Mouse (Mus musculus) midbrain, embryonic 11.5 days (tissue): ENCODE measurements around the gene Hist2h2bb. TPM values are rescaled to one million over a fixed set of nuclear protein-coding genes. Genes with fewer than 3 reads are reported as not detected.

Experiments
- ATAC-seq: fragments of 200-750 bp; cut with Nextera tagmentation; 2 replicates; pipeline ENCODE4 v1.8.0; 2017; ENCODE audit warnings: moderate TSS enrichment, moderate library complexity; ENCODE audit not compliant: low FRiP score
- DNase-seq: peaks from one replicate; pipeline ENCODE4 v3.0.0; 2015; ENCODE audit warnings: low spot score; ENCODE audit errors: missing footprints
- H3K27ac ChIP-seq: fragments of 300-500 bp; sonication (generic); 2 replicates; pipeline ENCODE4 v1.5.1; 2014; ENCODE audit warnings: low read depth, low read length
- H3K27me3 ChIP-seq: fragments of 300-500 bp; sonication (generic); 2 replicates; pipeline ENCODE4 v1.6.1; 2014; ENCODE audit warnings: mild to moderate bottlenecking, low read length, moderate library complexity, mixed read lengths; ENCODE audit not compliant: control insufficient read depth, insufficient read depth
- H3K36me3 ChIP-seq: fragments of 300-500 bp; sonication (generic); 2 replicates; pipeline ENCODE4 v1.6.1; 2014; ENCODE audit warnings: mild to moderate bottlenecking, low read length, moderate library complexity, mixed read lengths; ENCODE audit not compliant: control insufficient read depth, insufficient read depth
- H3K4me1 ChIP-seq: fragments of 300-500 bp; sonication (generic); 2 replicates; pipeline ENCODE4 v1.6.1; 2014; ENCODE audit warnings: low read length; ENCODE audit not compliant: control insufficient read depth, insufficient read depth
- H3K4me2 ChIP-seq: fragments of 300-500 bp; sonication (generic); 2 replicates; pipeline ENCODE4 v1.6.1; 2014; ENCODE audit warnings: mild to moderate bottlenecking, moderate library complexity
- H3K4me3 ChIP-seq: fragments of 300-500 bp; sonication (generic); 2 replicates; pipeline ENCODE4 v1.5.1; 2014; ENCODE audit warnings: low read depth, low read length
- H3K9ac ChIP-seq: fragments of 300-500 bp; sonication (generic); 2 replicates; pipeline ENCODE4 v1.6.1; 2014; ENCODE audit warnings: low read length
- H3K9me3 ChIP-seq: fragments of 300-500 bp; sonication (generic); 2 replicates; pipeline ENCODE4 v1.6.1; 2016; ENCODE audit warnings: low read length; ENCODE audit not compliant: control insufficient read depth
- WGBS: fragments of 180-500 bp; shearing (Covaris S2); extraction: QIAGEN DNeasy Blood & Tissue Kit; methylation state at CpG from one replicate; pipeline ENCODE4 v1.1.7; 2014; 5-methylcytosine and 5-hydroxymethylcytosine counted together
- polyA plus RNA-seq: library from polyadenylated mRNA; unstranded; fragments of >200 nt; fragmentation: Nextera tagmentation; extraction: Ambion mirVana; gene quantifications from 2 replicates; pipeline ENCODE4 v1.2.1, GENCODE M21; 2014

Gene Hist2h2bb
- polyA plus RNA-seq, 1 experiment from 2014 or later, result 26.8 TPM

DNA sequence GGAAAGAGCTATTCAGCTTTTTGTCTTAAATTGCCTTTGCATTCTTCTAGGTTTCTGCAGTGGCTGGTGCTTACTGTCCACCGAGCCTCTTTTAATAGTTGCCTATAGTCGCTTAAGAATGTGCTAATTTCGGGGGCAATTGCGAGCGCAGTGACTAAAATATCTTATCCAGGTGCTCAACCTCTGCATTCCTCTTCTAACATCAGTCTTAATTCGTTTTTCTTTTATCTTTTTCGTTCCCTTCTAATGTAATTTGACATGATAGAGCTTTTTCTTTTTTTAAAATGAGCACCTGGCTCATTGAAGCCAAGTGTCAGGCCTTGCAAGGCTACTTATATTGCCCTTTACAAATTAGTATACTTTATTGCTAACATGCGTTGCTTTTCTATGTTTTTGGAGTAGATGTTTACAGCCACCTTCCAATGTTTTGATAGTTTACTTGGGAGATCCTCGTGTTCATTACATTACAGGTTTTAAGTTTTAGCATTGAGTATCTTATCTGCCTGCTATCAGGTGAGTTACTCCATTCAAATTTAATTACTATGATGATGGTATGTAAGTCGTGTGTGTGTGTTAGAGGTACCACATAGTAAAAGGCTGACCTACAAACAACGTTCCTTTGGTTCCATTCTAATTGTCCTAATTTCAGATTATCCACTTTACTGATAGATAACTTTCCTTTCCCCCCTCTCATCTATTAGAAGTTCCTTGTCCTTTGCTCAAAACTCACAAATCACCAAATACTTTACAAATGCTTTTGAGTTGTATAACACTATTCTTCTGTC, 22.0 kb upstream of the Hist2h2bb start:
- no peak for ATAC-seq

DNA sequence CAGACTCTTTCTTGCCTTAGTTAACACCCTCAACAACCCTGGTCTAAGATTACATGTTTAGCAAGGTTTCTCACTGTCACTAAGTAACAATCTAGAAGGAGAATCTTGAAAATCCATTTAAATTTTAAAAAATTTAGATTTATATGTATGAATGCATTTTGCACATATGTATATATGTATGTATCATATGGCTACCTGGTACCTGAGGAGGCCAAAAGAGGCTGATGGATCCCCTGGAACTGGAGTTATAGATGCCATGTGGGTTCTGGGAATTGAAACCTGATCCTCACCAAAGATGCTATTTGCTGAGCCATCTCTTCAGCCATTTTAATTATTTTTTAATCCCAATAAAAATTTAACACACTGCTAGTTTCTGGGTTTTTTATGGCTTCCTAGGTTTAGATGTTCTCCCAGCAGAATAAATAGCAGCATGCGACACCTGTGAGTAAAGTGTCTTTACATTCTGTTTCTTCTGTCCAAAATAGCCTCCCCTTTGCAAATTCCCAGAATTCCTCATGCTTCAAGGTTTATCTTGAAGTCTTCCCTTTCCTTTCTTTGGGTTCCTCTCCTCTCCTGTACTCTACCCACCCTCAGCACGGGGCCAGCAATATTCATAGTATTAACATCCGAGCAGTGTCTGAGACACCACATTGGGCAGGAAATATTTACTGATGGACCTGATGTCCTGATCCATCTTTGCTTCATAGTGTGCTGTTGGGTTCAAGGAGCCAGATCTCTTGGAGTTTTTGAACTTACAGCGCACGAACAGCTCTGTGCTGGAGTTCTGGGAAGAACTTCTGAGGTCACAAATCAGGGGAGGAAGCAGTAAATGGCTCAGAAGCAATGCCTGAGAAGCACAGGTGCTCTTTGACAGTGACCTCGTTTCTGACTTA, 21.2 kb upstream of the Hist2h2bb start:
- H3K9ac ChIP-seq, result peak overlapping the region; percentile 78
- H3K4me2 ChIP-seq, result peak overlapping the region; percentile 59
- peak overlapping the region; percentile 41; the same call in 1 of the 2 replicates for H3K4me3 ChIP-seq
- no peaks in the 10 kb centered on the region for H3K9me3 ChIP-seq
- 58% methylated on average over 6 of the region's 6 CpGs for WGBS
- no peak for ATAC-seq
- H3K36me3 ChIP-seq, result no peaks in the 10 kb centered on the region
- H3K27ac ChIP-seq, result peak overlapping the region; percentile 30; the same call in 1 of the 2 replicates
- no peaks in the 10 kb centered on the region for H3K27me3 ChIP-seq
- peaks cover 16% of the 10 kb centered on the region for H3K4me1 ChIP-seq
- peak; percentile 88 for DNase-seq

More for the DNA sequence above, 22.0 kb upstream of the Hist2h2bb start:
- H3K27me3 ChIP-seq, result no peaks in the 10 kb centered on the region
- peak overlapping the region; percentile 78 for H3K9ac ChIP-seq
- no peaks in the 10 kb centered on the region for H3K9me3 ChIP-seq
- H3K4me1 ChIP-seq, result peaks cover 16% of the 10 kb centered on the region
- H3K4me3 ChIP-seq, result peak overlapping the region; percentile 41
- peak overlapping the region; percentile 59 for H3K4me2 ChIP-seq
- WGBS, result 2% methylated on average over 11 of the region's 11 CpGs
- peak; percentile 93 for DNase-seq
- peak overlapping the region; percentile 82 for H3K27ac ChIP-seq
- H3K36me3 ChIP-seq, result no peaks in the 10 kb centered on the region

DNA sequence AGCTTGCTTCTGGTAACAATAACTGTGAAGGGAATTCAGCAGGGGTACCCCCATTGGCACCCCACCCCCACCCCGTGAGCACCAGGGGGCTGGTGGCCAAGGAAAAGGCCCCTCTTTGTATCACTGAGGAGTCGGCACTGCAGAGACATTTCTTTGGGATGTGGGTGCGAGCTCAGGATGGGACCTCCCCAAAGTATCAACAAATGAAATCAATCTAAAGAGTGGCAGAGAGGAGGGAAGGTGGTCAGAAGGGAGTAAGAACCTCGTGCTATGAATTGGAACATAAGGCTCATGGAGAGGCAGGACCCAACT, 20.6 kb upstream of the Hist2h2bb start:
- peaks cover 16% of the 10 kb centered on the region for H3K4me1 ChIP-seq
- H3K9ac ChIP-seq, result no peak overlapping the region
- ATAC-seq (no peak), DNase-seq (peak; percentile 82)
- no peaks in the 10 kb centered on the region for H3K36me3 ChIP-seq
- WGBS, result 52% methylated on average over 4 of the region's 4 CpGs
- peak overlapping the region; percentile 30; the same call in 1 of the 2 replicates for H3K27ac ChIP-seq
- H3K27me3 ChIP-seq, result no peaks in the 10 kb centered on the region
- H3K9me3 ChIP-seq, result no peaks in the 10 kb centered on the region
- peak overlapping the region; percentile 59; the same call in 1 of the 2 replicates for H3K4me2 ChIP-seq
- H3K4me3 ChIP-seq, result no peak overlapping the region

DNA sequence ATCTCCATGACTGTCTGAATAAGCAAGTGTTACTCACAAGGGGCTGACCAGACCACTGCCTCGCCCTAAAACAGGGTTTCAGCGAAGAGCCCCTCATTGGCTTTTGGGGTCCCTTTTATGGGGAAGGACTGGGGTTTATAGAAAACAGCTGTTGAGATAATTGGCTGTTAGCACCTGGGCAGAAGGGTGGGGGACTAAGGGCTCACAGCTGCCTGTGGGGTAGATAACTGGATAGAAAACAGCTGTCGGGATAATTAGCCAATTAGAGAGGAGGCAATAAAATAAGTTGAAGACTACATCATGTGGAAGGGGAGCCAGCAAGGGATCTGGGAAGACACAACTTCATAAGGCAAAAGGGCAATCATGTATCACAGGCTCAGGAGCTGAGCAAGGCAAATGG, 18.7 kb upstream of the Hist2h2bb start:
- Histone ChIP-seq H3K36me3 (no peaks in the 10 kb centered on the region), H3K4me1 (peaks cover 8% of the 10 kb centered on the region), H3K4me3 (no peak overlapping the region), H3K27me3 (no peaks in the 10 kb centered on the region), H3K9me3 (no peaks in the 10 kb centered on the region), H3K9ac (no peak overlapping the region), H3K4me2 (no peak overlapping the region), H3K27ac (no peak overlapping the region)
- WGBS, result 83% methylated on average over 3 of the region's 3 CpGs
- ATAC-seq (no peak), DNase-seq (no peak)

DNA sequence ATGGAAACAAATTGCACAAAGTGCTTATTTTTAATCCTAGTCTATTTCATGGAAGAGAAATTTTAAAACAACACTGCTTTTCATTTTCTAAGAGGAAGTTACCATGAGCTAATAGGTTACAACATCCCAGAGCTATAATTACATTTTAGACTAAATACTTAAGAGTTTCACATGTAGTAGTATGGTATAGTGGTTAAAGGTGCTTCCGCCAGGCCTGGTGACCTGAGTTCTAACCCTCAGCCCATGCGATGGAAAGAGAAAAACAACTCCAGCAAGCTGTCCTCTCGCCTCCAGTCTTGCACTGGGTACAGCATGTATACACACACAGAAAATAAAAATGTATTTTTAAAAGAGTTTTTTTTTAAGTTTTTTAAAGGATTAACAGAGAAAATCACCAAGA, 17.8 kb upstream of the Hist2h2bb start:
- Histone ChIP-seq H3K9ac (no peak overlapping the region), H3K4me2 (no peak overlapping the region), H3K4me3 (no peak overlapping the region), H3K4me1 (peaks cover 8% of the 10 kb centered on the region), H3K36me3 (no peaks in the 10 kb centered on the region), H3K9me3 (no peaks in the 10 kb centered on the region), H3K27ac (no peak overlapping the region), H3K27me3 (no peaks in the 10 kb centered on the region)
- DNase-seq (no peak), ATAC-seq (no peak)
- WGBS, result 86% methylated on average over 3 of the region's 3 CpGs

DNA sequence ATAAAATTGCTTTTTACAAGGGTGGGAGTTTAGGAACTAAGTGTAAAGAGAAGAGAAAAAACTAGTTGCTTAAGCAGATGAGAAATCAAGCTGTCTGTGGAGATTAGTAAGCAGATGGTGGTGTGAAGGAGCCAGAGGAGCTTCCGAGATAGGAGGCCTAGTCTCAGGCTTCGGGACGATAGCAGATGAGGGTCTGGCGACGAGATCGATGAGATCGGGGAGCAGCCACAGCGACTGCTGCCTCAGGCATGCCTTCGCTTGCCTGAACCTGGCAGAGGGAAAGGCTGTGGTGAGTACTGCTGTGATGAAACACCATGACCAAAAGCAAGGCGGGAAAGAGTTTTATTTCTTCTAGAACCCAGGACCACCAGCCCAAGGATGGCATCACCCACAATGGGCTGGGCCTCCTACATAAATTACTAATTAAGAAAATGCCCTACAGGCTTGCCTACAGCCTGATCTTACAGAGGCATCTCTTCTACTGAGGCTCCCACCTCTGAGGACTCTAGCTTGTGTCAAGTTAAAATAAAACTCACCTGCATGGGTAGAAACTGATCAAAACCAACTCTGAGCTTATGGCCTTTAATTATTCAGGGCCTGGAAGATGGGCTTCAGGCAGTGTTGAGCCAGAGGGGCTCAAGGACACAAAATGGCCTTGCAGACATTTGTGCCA, 14.7 kb upstream of the Hist2h2bb start:
- Histone ChIP-seq H3K27ac (no peak overlapping the region), H3K4me2 (no peak overlapping the region), H3K4me3 (no peak overlapping the region), H3K36me3 (no peaks in the 10 kb centered on the region), H3K9ac (no peak overlapping the region), H3K9me3 (no peaks in the 10 kb centered on the region), H3K27me3 (no peaks in the 10 kb centered on the region), H3K4me1 (no peaks in the 10 kb centered on the region)
- 56% methylated on average over 10 of the region's 10 CpGs for WGBS
- no peak for DNase-seq
- ATAC-seq, result no peak

DNA sequence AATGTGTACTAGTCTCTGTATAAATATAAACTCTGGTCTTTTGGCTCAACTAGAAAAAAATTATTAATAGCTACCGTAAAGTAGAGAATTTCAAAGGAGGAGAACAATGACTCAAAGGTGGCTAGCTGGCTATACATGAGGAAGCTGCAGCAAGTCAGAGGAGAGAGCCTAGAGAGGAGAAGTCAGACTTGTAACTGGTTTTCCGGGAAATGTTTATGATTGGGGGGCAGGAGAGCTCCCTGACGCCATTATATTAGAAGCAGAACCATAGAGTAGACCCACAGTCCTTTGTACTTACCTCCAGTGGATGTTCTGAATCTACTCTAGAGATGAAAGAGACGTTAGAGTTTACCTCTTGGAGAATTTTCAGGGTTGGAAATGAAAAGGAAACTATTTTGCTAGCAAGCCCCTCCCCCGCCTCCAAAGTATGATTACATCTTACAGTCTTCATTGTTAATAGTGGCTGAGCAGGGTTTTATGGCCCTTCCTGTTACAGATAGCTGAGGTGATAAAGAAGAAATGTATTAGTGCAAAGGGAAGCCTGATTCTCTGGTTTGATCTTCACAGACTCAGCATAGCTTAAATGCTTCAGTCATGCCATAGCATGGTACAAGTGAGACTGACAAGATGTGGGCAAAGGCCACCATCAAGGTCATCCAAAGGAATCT, 13.5 kb upstream of the Hist2h2bb start:
- 84% methylated on average over 5 of the region's 5 CpGs for WGBS
- H3K9ac ChIP-seq, result no peak overlapping the region
- no peak overlapping the region for H3K4me3 ChIP-seq
- H3K36me3 ChIP-seq, result no peaks in the 10 kb centered on the region
- no peak overlapping the region for H3K4me2 ChIP-seq
- no peaks in the 10 kb centered on the region for H3K4me1 ChIP-seq
- DNase-seq (no peak), ATAC-seq (no peak)
- no peak overlapping the region for H3K27ac ChIP-seq
- no peaks in the 10 kb centered on the region for H3K27me3 ChIP-seq
- no peaks in the 10 kb centered on the region for H3K9me3 ChIP-seq

DNA sequence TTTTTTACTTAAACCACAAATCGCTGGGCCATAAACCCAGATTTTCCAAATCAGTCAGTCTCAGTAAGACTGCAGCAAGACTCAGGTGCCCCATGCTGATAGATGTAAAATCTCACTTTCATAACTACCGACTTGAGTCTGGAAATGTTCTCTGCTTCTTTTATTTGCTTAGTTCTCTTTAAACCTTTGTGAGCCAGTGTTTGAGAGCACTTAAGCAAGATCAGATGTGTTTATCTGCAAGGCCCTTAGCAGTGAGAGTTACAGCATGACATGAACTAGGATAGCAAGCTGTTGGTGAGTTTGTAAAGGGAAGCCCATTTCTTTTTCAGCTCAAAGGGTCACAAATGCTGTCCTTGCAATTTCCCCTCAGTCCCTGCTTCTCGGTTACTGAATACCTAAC, 12.4 kb upstream of the Hist2h2bb start:
- no peak overlapping the region for H3K27ac ChIP-seq
- no peak for DNase-seq
- WGBS, result 79% methylated on average over 3 of the region's 3 CpGs
- H3K36me3 ChIP-seq, result no peaks in the 10 kb centered on the region
- H3K4me3 ChIP-seq, result no peak overlapping the region
- peaks cover 7% of the 10 kb centered on the region; the same call in 1 of the 2 replicates for H3K4me1 ChIP-seq
- ATAC-seq, result no peak
- no peaks in the 10 kb centered on the region for H3K9me3 ChIP-seq
- H3K9ac ChIP-seq, result no peak overlapping the region
- H3K4me2 ChIP-seq, result no peak overlapping the region
- no peaks in the 10 kb centered on the region for H3K27me3 ChIP-seq
